Mouse (Mus musculus): ENCODE results near the gene Pelp1. TPM values are rescaled to one million over a fixed set of nuclear protein-coding genes. Genes with fewer than 3 reads are reported as not detected.

The Pelp1 gene
- total RNA-seq, 4 experiments from 2014 or later: 19.6 to 23.3 (median 20.6) TPM

Small RNAs within 50 kb of the gene (microRNA-seq; reads per million reads assigned to microRNA genes)
- gene Mir7115: not detected

Other genes with a start within 250 kb of the Pelp1 start
- gene Slc16a11, start 197.3 kb downstream of the Pelp1 start, total RNA-seq (2022): under 1 TPM in 2 of 4 experiments, not detected in 2; 0.27 to 0.46 TPM
- gene Slc16a13, start 189.0 kb downstream of the Pelp1 start, total RNA-seq (2022): under 1 TPM; 0.13 to 0.89 (median 0.35) TPM
- 1 to 10 TPM; 1.2 to 3.9 (median 2.3) TPM for gene Bcl6b, start 180.2 kb downstream of the Pelp1 start, total RNA-seq (2022)
- gene 0610010K14Rik, start 172.1 kb downstream of the Pelp1 start, total RNA-seq (2022): 10 to 100 TPM; 29.8 to 36.3 (median 35.5) TPM
- 1 to 10 TPM; 1.6 to 3.3 (median 3.0) TPM for gene Gm21988, start 170.2 kb downstream of the Pelp1 start, total RNA-seq (2022)
- 100 to 1,000 TPM in 3 of 4 experiments, 10 to 100 TPM in 1; 92.8 to 127 (median 113) TPM for gene Rnasek, start 170.2 kb downstream of the Pelp1 start, total RNA-seq (2022)
- gene Alox12, start 154.7 kb downstream of the Pelp1 start, total RNA-seq (2022): 1 to 10 TPM in 3 of 4 experiments, under 1 TPM in 1; 0.63 to 2.2 (median 1.3) TPM
- under 1 TPM in 1 of 4 experiments, not detected in 3; 0.11 TPM for gene Alox12e, start 87.4 kb downstream of the Pelp1 start, total RNA-seq (2022)
- under 1 TPM in 2 of 4 experiments, not detected in 2; 0.11 TPM for gene Alox15, start 58.0 kb downstream of the Pelp1 start, total RNA-seq (2022)
- gene Arrb2, start 22.6 kb upstream of the Pelp1 start, total RNA-seq (2022): 1 to 10 TPM; 5.9 to 9.2 (median 7.4) TPM
- 1 to 10 TPM; 4.1 to 5.3 (median 4.6) TPM for gene Med11, start 41.9 kb upstream of the Pelp1 start, total RNA-seq (2022)
- under 1 TPM in 3 of 4 experiments, not detected in 1; 0.10 to 0.48 (median 0.31) TPM for gene Zmynd15, start 49.4 kb upstream of the Pelp1 start, total RNA-seq (2022)
- gene Cxcl16, start 50.0 kb upstream of the Pelp1 start, total RNA-seq (2022): under 1 TPM; 0.54 to 0.75 (median 0.63) TPM
- not detected for gene Tm4sf5, start 95.2 kb upstream of the Pelp1 start, total RNA-seq (2022)
- not detected for gene Vmo1, start 104.6 kb upstream of the Pelp1 start, total RNA-seq (2022)
- gene Gltpd2, start 109.2 kb upstream of the Pelp1 start, total RNA-seq (2022): not detected
- gene Psmb6, start 115.3 kb upstream of the Pelp1 start, total RNA-seq (2022): 100 to 1,000 TPM; 258 to 280 (median 265) TPM
- not detected for gene Gm40193, start 122.9 kb upstream of the Pelp1 start, total RNA-seq (2022)
- 10 to 100 TPM; 15.3 to 17.8 (median 15.4) TPM for gene Pld2, start 130.0 kb upstream of the Pelp1 start, total RNA-seq (2022)
- 10 to 100 TPM; 32.5 to 38.7 (median 33.7) TPM for gene Mink1, start 152.8 kb upstream of the Pelp1 start, total RNA-seq (2022)
- gene 4930544D05Rik, start 205.8 kb upstream of the Pelp1 start, total RNA-seq (2022): not detected
- 10 to 100 TPM; 11.2 to 20.5 (median 14.7) TPM for gene Chrne, start 209.2 kb upstream of the Pelp1 start, total RNA-seq (2022)
- gene Gp1ba, start 229.1 kb upstream of the Pelp1 start, total RNA-seq (2022): not detected
- gene Rnf167, start 237.2 kb upstream of the Pelp1 start, total RNA-seq (2022): 10 to 100 TPM; 34.9 to 41.1 (median 38.1) TPM
- 100 to 1,000 TPM; 276 to 326 (median 293) TPM for gene Slc25a11, start 237.4 kb upstream of the Pelp1 start, total RNA-seq (2022)
- gene Pfn1, start 244.6 kb upstream of the Pelp1 start, total RNA-seq (2022): 100 to 1,000 TPM; 218 to 265 (median 251) TPM
- 1,000 to 10,000 TPM; 7,027 to 9,270 (median 7,380) TPM for gene Eno3, start 247.2 kb upstream of the Pelp1 start, total RNA-seq (2022)

Measured in gastrocnemius, adult 8-10 months (tissue).